Mouse (Mus musculus) v-Abl transformed pro-B cells (cell line): ENCODE measurements around the gene Spats2l.

Source experiments
- in situ Hi-C, 2 experiments: fragments of 400-800 bp; cut with MboI; formaldehyde crosslinking; loops; one replicate each; pipeline ENCODE4 v1.15.1; 2025; ENCODE audit not compliant: unreplicated experiment in 2 of 2

Spats2l gene

GRCm38 (mm10) chr1:57774001-57774667, at the start of gene Spats2l:
TSS of gene Spats2l (plus strand) at chr1:57774162.
- in situ Hi-C loops = no loop called here

GRCm38 (mm10) chr1:57725268-57725667, 48.7 kb upstream of the Spats2l start:
- in situ Hi-C loops = no loop called here

GRCm38 (mm10) chr1:57735877-57736276, 38.1 kb upstream of the Spats2l start:
- in situ Hi-C loops = no loop called here

- in situ Hi-C loops = no loop called here
Observed at GRCm38 (mm10) chr1:57741740-57742139, 32.2 kb upstream of the Spats2l start.

- in situ Hi-C loops = no loop called here
Observed at GRCm38 (mm10) chr1:57742266-57742665, 31.7 kb upstream of the Spats2l start.

- in situ Hi-C loops = no loop called here
Observed at GRCm38 (mm10) chr1:57751781-57752180, 22.2 kb upstream of the Spats2l start.

GRCm38 (mm10) chr1:57766396-57766795, 7.6 kb upstream of the Spats2l start:
- in situ Hi-C loops = no loop called here

GRCm38 (mm10) chr1:57773326-57773725, 636 bp upstream of the Spats2l start:
- in situ Hi-C loops = no loop called here

- in situ Hi-C loops = no loop called here
Observed at GRCm38 (mm10) chr1:57774668-57775495, 920 bp downstream of the Spats2l start.

GRCm38 (mm10) chr1:57775496-57775790, 1.5 kb downstream of the Spats2l start:
- in situ Hi-C loops = no loop called here

GRCm38 (mm10) chr1:57776671-57777281, 2.8 kb downstream of the Spats2l start:
- in situ Hi-C loops = no loop called here

GRCm38 (mm10) chr1:57784300-57784699, 10.3 kb downstream of the Spats2l start:
- in situ Hi-C loops = no loop called here

- in situ Hi-C loops = no loop called here
Observed at GRCm38 (mm10) chr1:57789831-57790230, 15.9 kb downstream of the Spats2l start.

GRCm38 (mm10) chr1:57792212-57792611, 18.2 kb downstream of the Spats2l start:
- in situ Hi-C loops = no loop called here

GRCm38 (mm10) chr1:57795838-57796237, 21.9 kb downstream of the Spats2l start:
- in situ Hi-C loops = no loop called here

GRCm38 (mm10) chr1:57799398-57799797, 25.4 kb downstream of the Spats2l start:
- in situ Hi-C loops = no loop called here

GRCm38 (mm10) chr1:57800846-57801245, 26.9 kb downstream of the Spats2l start:
- in situ Hi-C loops = no loop called here

GRCm38 (mm10) chr1:57806126-57806525, 32.2 kb downstream of the Spats2l start:
- in situ Hi-C loops = no loop called here

GRCm38 (mm10) chr1:57807882-57808281, 33.9 kb downstream of the Spats2l start:
- in situ Hi-C loops = no loop called here

- in situ Hi-C loops = no loop called here
Observed at GRCm38 (mm10) chr1:57810221-57810620, 36.3 kb downstream of the Spats2l start.

- in situ Hi-C loops = no loop called here
Observed at GRCm38 (mm10) chr1:57817103-57817502, 43.1 kb downstream of the Spats2l start.
